Mouse (Mus musculus) forebrain, embryonic 14.5 days (tissue): Measurements from ENCODE around the gene Vars. TPM values are rescaled to one million over a fixed set of nuclear protein-coding genes. Genes with fewer than 3 reads are reported as not detected.
"Not testable (repeated sequence)": the region's sequence is repeated elsewhere in the genome, so short reads cannot be mapped to it uniquely, and the experiment has no call there.

Experiments used
- ATAC-seq: fragments of 200-750 bp; cut with Nextera tagmentation; 2 replicates; pipeline ENCODE4 v1.8.0; 2017; ENCODE audit warnings: mild to moderate bottlenecking, moderate library complexity
- DNase-seq: peaks from one replicate; pipeline ENCODE4 v3.0.0-alpha.2; 2015; ENCODE audit warnings: low spot score
- H3K27ac ChIP-seq: fragments of 300-500 bp; sonication (generic); 2 replicates; pipeline ENCODE4 v1.5.1; 2014; ENCODE audit warnings: low read depth, mild to moderate bottlenecking, control low read depth, low read length, moderate library complexity
- H3K27me3 ChIP-seq: fragments of 300-500 bp; sonication (generic); replicated peaks from 2 replicates; pipeline ENCODE4 v1.6.1; 2014; ENCODE audit warnings: low read length, control low read depth, mixed read lengths; ENCODE audit not compliant: control insufficient read depth, insufficient read depth
- H3K36me3 ChIP-seq: fragments of 300-500 bp; sonication (generic); 2 replicates; pipeline ENCODE4 v1.6.1; 2014; ENCODE audit warnings: low read length, control low read depth; ENCODE audit not compliant: control insufficient read depth, insufficient read depth
- H3K4me1 ChIP-seq: fragments of 300-500 bp; sonication (generic); 2 replicates; pipeline ENCODE4 v1.6.1; 2014; ENCODE audit warnings: antibody characterized with exemption, low read length, control low read depth; ENCODE audit not compliant: control insufficient read depth, insufficient read depth
- H3K4me2 ChIP-seq: fragments of 300-500 bp; sonication (generic); 2 replicates; pipeline ENCODE4 v1.6.1; 2014; ENCODE audit warnings: mild to moderate bottlenecking, control low read depth, low read length
- H3K4me3 ChIP-seq: fragments of 300-500 bp; sonication (generic); 2 replicates; pipeline ENCODE4 v1.5.1; 2014; ENCODE audit warnings: low read depth, low read length, control low read depth
- H3K9ac ChIP-seq: fragments of 300-500 bp; sonication (generic); 2 replicates; pipeline ENCODE4 v1.6.1; 2014; ENCODE audit warnings: mild to moderate bottlenecking, low read length, control low read depth, moderate library complexity
- H3K9me3 ChIP-seq: fragments of 300-500 bp; sonication (generic); replicated peaks from 2 replicates; pipeline ENCODE4 v1.6.1; 2016; ENCODE audit warnings: low read length, control low read depth, mixed read lengths; ENCODE audit not compliant: control insufficient read depth
- WGBS: fragments of 180-500 bp; shearing (Covaris S2); extraction: QIAGEN DNeasy Blood & Tissue Kit; methylation state at CpG from one replicate; pipeline ENCODE4 v1.1.7; 2014; 5-methylcytosine and 5-hydroxymethylcytosine counted together
- polyA plus RNA-seq: library from polyadenylated mRNA; unstranded; fragments of >200 nt; fragmentation: Nextera tagmentation; extraction: Ambion mirVana; gene quantifications from 2 replicates; pipeline ENCODE4 v1.2.1, GENCODE M21; 2014

Gene Vars
- polyA plus RNA-seq, 1 experiment from 2014 or later, result 42.4 TPM

DNA sequence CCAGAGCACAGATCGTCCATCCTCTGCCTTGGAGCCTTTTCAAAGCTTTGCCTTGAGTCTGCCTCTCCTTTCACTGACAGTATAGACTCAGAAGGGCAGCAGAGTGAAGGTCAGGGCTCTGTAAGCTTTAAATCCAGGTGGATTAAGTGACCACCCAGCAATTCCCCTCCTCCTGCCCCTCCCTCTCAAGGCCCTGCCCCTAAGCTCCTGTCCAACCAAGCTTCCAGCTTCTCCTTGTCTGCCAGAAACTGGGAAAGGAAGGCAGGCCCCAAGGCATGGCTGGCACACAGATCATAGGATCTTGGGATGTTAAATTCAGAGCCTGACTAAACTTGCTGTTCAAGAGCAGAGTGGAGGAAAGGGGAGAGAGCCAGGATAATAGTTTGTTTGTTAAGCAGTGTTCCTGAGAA, 36.1 kb upstream of the Vars start:
- no peaks in the 10 kb centered on the region for H3K36me3 ChIP-seq
- H3K4me1 ChIP-seq, result no peaks in the 10 kb centered on the region; the same call in 1 of the 2 replicates
- no peak overlapping the region for H3K4me2 ChIP-seq
- no peak overlapping the region for H3K27ac ChIP-seq
- H3K4me3 ChIP-seq, result no peak overlapping the region
- ATAC-seq, result no peak
- no peak overlapping the region for H3K9ac ChIP-seq
- 6% methylated on average over 1 of the region's 1 CpGs for WGBS
- H3K27me3 ChIP-seq, result peaks cover 16% of the 10 kb centered on the region
- no peak for DNase-seq
- H3K9me3 ChIP-seq, result no peaks in the 10 kb centered on the region

DNA sequence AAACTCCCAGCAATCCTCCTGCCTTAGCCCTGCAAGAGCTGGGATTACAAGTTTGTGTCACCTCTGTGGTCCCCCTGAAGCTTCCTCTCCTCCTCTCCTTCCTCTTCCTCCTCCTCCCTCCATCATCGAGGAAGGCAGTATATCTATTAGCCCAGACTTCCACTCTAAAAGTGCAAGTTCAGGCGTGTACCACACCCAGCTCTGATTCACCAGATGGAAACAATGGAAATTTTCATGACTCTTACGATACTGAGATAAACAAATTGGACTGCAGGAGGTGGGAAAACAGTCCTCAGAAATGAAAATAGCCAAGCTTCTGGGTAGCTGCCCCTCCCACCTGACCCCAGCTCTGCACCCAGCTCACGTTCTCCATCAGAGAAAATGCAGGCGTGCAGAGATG, 35.2 kb upstream of the Vars start:
- H3K9ac ChIP-seq, result no peak overlapping the region
- WGBS, result 84% methylated on average over 5 of the region's 5 CpGs

DNA sequence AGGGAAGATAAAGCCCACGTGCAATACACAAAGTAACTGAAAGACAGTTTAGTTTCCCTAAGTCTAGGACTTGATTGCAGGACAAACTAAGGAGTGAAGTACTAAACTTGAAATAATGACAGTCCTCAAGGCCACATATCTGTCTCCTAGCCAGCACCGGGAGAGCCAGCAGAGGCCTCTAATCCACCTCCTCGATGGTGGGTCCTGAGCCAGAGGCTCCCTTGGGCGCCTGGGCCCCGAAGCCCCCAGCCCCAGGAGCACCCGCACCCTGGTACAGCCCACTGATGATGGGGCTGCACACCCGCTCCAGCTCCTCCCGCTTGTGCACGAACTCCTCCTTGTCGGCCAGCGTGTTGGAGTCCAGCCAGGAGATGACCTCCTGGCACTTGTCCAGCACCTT, 31.0 kb upstream of the Vars start, which contains the start of gene Gm20481:
TSS of gene Gm20481 (plus strand) at position 91 of the 400 bp plus-strand sequence.
- ATAC-seq, H3K36me3 ChIP-seq, H3K9ac ChIP-seq, H3K4me1 ChIP-seq, H3K4me2 ChIP-seq, H3K27ac ChIP-seq, H3K9me3 ChIP-seq, H3K4me3 ChIP-seq, DNase-seq: not testable (repeated sequence)
- peaks cover 19% of the 10 kb centered on the region for H3K27me3 ChIP-seq
- WGBS, result 79% methylated on average over 6 of the region's 11 CpGs

More for the DNA sequence above, 35.2 kb upstream of the Vars start:
- DNase-seq (no peak), ATAC-seq (no peak)
- H3K36me3 ChIP-seq, result no peaks in the 10 kb centered on the region
- H3K4me2 ChIP-seq, result no peak overlapping the region
- H3K27ac ChIP-seq, result no peak overlapping the region
- no peaks in the 10 kb centered on the region for H3K4me1 ChIP-seq
- H3K27me3 ChIP-seq, result peaks cover 19% of the 10 kb centered on the region
- H3K4me3 ChIP-seq, result no peak overlapping the region
- H3K9me3 ChIP-seq, result no peaks in the 10 kb centered on the region

DNA sequence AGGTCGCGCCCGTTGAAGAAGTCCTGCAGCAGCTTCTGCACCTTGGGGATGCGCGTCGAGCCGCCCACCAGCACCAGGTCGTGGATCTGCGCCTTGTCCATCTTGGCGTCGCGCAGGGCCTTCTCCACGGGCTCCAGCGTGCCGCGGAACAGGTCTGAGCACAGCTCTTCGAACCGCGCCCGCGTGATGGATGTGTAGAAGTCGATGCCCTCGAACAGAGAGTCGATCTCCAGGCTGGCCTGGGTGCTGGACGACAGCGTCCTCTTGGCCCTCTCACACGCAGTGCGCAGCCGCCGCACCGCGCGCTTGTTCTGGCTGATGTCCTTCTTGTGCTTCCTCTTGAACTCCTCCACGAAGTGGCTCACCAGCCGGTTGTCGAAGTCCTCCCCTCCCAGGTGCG, 29.9 kb upstream of the Vars start:
- H3K27ac ChIP-seq, H3K9ac ChIP-seq, H3K36me3 ChIP-seq, ATAC-seq, H3K9me3 ChIP-seq, H3K4me2 ChIP-seq, H3K4me3 ChIP-seq, H3K4me1 ChIP-seq, DNase-seq: not testable (repeated sequence)
- H3K27me3 ChIP-seq, result peaks cover 19% of the 10 kb centered on the region
- WGBS, result 46% methylated on average over 14 of the region's 37 CpGs

DNA sequence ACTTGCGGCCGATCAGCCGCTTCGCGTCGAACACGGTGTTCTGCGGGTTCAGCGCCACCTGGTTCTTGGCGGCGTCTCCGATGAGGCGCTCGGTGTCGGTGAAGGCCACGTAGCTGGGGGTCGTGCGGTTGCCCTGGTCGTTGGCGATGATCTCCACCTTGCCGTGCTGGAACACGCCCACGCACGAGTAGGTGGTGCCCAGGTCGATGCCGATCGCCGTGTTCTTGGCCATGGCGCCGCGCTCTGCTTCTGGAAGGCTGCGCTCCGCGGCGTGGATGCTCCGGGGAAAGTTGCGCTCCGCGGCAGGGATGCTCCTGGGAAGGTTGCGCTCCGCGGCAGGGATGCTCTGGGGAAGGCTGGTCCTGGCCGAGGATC, 29.1 kb upstream of the Vars start:
- peak; percentile 50; the same call in 1 of the 2 replicates for ATAC-seq
- DNase-seq, result not testable (repeated sequence)

DNA sequence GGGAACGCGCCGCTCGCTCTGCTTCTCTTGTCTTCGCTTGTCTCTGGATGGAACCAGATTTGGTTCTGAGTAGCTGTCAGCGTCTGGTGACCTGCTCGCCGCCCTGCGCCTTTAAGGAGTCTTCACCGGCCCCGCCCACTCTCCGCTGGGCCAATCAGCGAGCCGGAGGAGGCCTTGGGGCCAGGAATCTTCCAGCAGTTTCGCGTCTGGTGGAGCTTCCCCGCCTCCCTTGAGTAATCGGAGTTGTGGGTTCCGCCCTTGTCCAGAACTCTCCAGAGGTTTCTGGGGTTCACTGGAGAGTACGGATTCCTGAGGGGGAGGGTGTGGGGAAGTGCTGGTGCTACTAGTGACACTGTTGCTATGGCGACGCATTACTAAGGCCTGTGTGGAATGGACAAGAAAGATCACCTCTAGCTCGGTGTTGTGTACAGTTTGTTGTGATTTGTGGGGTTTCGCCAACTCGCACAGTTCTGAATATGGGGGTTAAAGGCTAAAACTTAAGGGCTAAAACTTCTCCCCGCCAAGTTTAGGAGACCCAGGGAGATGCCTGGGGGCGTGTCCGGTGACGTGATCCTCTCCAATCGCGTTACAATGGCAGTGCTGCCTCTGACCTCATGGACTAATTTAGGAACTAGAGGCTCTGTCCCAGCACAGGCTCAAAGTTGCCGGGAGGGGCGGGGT, 28.6 kb upstream of the Vars start, which contains the start of the genes Hspa1a and Hspa1l:
TSS of gene Hspa1a (minus strand) at position 88 of the 681 bp plus-strand sequence.
TSS of gene Hspa1l (plus strand) at position 635 of the 681 bp plus-strand sequence.
- not testable (repeated sequence) for H3K9me3 ChIP-seq, H3K36me3 ChIP-seq, H3K27ac ChIP-seq, H3K4me1 ChIP-seq
- Histone ChIP-seq H3K4me2 (peak within 1 kb of the TSS; percentile 77), H3K27me3 (peaks cover 19% of the 10 kb centered on the region), H3K9ac (peak within 1 kb of the TSS; percentile 32; the same call in 1 of the 2 replicates), H3K4me3 (peak within 1 kb of the TSS; percentile 28)
- ATAC-seq, result peak; percentile 96
- whole genome bisulfite sequencing, result 1% methylated on average over 26 of the region's 33 CpGs
- DNase-seq, result peak; percentile 68

More for the DNA sequence above, 29.1 kb upstream of the Vars start:
- H3K36me3 ChIP-seq, H3K4me1 ChIP-seq, H3K27ac ChIP-seq, H3K9me3 ChIP-seq, H3K9ac ChIP-seq: not testable (repeated sequence)
- 1% methylated on average over 14 of the region's 43 CpGs for WGBS
- Histone ChIP-seq H3K4me2 (peak overlapping the region; percentile 77), H3K27me3 (peaks cover 19% of the 10 kb centered on the region), H3K4me3 (peak overlapping the region; percentile 28)

DNA sequence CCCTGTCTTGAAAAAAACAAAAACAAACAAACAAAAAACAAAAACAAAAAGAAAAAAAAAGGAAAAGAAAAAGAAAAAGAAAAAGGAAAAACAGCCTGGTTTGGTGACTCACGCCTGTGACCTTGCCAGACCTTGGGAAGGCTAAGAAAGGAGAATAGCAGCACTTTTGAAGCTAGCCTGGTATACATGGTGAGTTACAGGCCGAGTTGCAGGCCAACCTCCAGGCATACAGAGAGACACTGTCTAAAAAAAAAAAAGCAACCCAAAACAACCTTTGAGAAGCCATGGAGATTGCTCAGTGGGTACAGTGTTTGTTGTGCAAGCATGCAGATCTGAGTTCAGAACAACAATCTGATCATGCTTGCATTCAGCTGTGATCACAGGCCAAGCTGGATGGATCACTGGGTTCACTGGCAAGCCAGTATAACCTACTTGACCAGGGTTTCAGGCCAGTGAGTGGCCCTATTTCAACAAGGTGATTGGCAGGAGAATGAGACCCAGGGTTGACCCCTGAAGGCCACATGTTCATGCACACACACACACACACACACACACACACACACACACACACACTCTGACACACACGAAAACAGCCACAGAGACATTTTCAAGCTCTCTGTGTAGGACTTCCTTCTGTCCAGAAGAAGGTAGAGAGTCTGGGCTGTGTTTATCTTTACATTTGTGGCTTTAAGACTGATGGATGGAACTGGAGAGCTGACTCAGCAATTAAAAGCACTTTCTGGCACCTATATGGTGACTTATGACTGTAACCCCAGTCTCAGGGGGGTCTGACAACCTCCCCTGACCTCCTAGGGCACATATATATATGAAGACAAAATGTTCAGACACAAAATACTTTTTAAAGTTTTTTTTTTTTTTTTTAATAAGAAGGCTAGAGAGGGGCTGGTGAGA, 24.9 kb upstream of the Vars start:
- H3K4me1 ChIP-seq, result peaks cover 6% of the 10 kb centered on the region
- 83% methylated on average over 3 of the region's 3 CpGs for WGBS
- no peaks in the 10 kb centered on the region for H3K9me3 ChIP-seq
- no peak overlapping the region for H3K4me2 ChIP-seq
- H3K27me3 ChIP-seq, result no peaks in the 10 kb centered on the region
- no peaks in the 10 kb centered on the region for H3K36me3 ChIP-seq
- ATAC-seq, result no peak
- no peak for DNase-seq
- no peak overlapping the region for H3K4me3 ChIP-seq
- no peak overlapping the region for H3K9ac ChIP-seq
- no peak overlapping the region for H3K27ac ChIP-seq

DNA sequence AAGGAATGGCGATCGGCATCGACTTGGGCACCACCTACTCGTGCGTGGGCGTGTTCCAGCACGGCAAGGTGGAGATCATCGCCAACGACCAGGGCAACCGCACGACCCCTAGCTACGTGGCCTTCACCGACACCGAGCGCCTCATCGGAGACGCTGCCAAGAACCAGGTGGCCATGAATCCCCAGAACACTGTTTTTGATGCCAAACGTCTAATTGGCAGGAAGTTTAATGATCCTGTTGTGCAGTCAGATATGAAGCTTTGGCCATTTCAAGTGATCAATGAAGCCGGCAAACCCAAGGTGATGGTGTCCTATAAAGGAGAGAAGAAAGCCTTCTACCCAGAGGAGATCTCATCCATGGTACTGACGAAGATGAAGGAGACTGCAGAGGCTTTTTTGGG, 23.8 kb upstream of the Vars start:
- DNase-seq, result no peak
- Histone ChIP-seq H3K4me3 (no peak overlapping the region), H3K36me3 (no peaks in the 10 kb centered on the region)

More for the DNA sequence above, 23.8 kb upstream of the Vars start:
- Histone ChIP-seq H3K9ac (no peak overlapping the region), H3K9me3 (no peaks in the 10 kb centered on the region), H3K27me3 (no peaks in the 10 kb centered on the region), H3K27ac (no peak overlapping the region), H3K4me1 (peaks cover 10% of the 10 kb centered on the region), H3K4me2 (no peak overlapping the region)
- ATAC-seq, result no peak
- 95% methylated on average over 20 of the region's 20 CpGs for WGBS
